Mouse (Mus musculus) intestine, embryonic 16.5 days (tissue): ENCODE results near the gene Fgfr2. TPM values are rescaled to one million over a fixed set of nuclear protein-coding genes. Genes with fewer than 3 reads are reported as not detected.
A peak's percentile ranks its signal among the peaks of the same experiment; 100 is the strongest.

Experiments
- ATAC-seq: fragments of 200-750 bp; cut with Nextera tagmentation; 2 replicates; pipeline ENCODE4 v1.8.0; 2017; ENCODE audit warnings: moderate TSS enrichment, moderate library complexity
- H3K27ac ChIP-seq: fragments of 300-500 bp; sonication (generic); 2 replicates; pipeline ENCODE4 v1.5.1; 2014; ENCODE audit warnings: mild to moderate bottlenecking, low read length
- H3K27me3 ChIP-seq: fragments of 300-500 bp; sonication (generic); replicated peaks from 2 replicates; pipeline ENCODE4 v1.6.1; 2014; ENCODE audit warnings: low read length, control low read depth, mixed read lengths; ENCODE audit not compliant: control insufficient read depth, insufficient read depth
- H3K36me3 ChIP-seq: fragments of 300-500 bp; sonication (generic); 2 replicates; pipeline ENCODE4 v1.6.1; 2014; ENCODE audit warnings: low read length, control low read depth; ENCODE audit not compliant: control insufficient read depth, insufficient read depth
- H3K4me1 ChIP-seq: fragments of 300-500 bp; sonication (generic); 2 replicates; pipeline ENCODE4 v1.6.1; 2014; ENCODE audit warnings: low read length, control low read depth, mixed read lengths; ENCODE audit not compliant: control insufficient read depth, insufficient read depth
- H3K4me2 ChIP-seq: fragments of 300-500 bp; sonication (generic); 2 replicates; pipeline ENCODE4 v1.6.1; 2014; ENCODE audit warnings: low read depth, low read length, control low read depth
- H3K4me3 ChIP-seq: fragments of 300-500 bp; sonication (generic); 2 replicates; pipeline ENCODE4 v1.5.1; 2014; ENCODE audit warnings: mild to moderate bottlenecking, low read length
- H3K9ac ChIP-seq: fragments of 300-500 bp; sonication (generic); 2 replicates; pipeline ENCODE4 v1.6.1; 2014; ENCODE audit warnings: low read depth, low read length
- H3K9me3 ChIP-seq: fragments of 300-500 bp; sonication (generic); 2 replicates; pipeline ENCODE4 v1.6.1; 2016; ENCODE audit warnings: low read length, control low read depth; ENCODE audit not compliant: control insufficient read depth
- WGBS: fragments of 180-500 bp; shearing (Covaris S2); extraction: QIAGEN DNeasy Blood & Tissue Kit; methylation state at CpG from one replicate; pipeline ENCODE4 v1.1.7; 2014; 5-methylcytosine and 5-hydroxymethylcytosine counted together
- polyA plus RNA-seq: library from polyadenylated mRNA; unstranded; fragments of >200 nt; fragmentation: Nextera tagmentation; extraction: Ambion mirVana; gene quantifications from 2 replicates; pipeline ENCODE4 v1.2.1, GENCODE M21; 2015

Gene Fgfr2
- polyA plus RNA-seq, 1 experiment from 2014 or later = 47.3 TPM

DNA sequence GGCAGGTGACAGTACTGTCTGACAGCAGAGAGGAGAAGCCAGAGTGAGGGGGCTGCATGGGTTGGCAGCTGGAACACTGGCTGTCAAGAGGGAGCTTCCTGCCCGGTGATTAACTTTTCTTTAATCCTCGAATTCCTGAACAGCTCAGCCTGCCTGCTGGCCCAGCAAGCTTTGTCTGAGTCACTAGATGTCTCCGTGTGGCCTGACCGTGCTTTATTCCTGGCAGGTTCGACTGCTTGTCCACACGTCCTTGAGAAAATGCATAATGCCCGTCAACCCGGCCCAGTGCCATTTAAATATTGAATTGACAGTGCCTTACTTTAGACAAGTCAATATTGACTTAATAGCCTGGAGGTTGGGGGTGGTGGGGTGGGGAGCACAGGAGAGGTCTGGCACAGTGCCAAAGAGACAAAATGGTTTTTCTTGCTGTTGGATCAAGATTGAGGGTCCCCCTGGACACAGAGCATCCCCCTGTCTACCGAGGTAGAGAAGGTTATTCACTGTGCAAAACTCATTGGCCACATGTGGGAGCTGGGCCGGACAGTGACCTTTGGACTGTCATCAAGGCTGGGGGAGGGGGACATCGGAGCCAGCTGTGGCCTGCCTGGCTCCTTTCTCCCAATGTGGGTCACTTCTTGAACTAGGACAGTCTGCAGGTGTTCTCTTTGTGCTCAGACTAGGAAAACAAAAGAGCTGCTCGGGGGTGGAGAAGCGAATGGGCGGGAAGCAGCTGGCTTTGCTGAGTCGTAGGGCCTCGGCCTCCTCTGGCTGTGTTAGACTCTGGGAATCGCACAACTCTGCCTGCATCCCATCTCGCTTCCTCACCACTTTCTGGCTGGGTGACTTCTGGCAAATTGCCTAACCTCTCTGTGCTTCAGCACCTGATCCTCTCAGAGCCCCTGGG lies 2287.9 kb downstream of the Fgfr2 start:
- H3K27ac ChIP-seq = peak overlapping the region; percentile 42; the same call in 1 of the 2 replicates
- no peaks in the 10 kb centered on the region for H3K9me3 ChIP-seq
- H3K9ac ChIP-seq = no peak overlapping the region
- 19% methylated on average over 18 of the region's 18 CpGs for WGBS
- no peak overlapping the region for H3K4me3 ChIP-seq
- no peaks in the 10 kb centered on the region for H3K27me3 ChIP-seq
- peak; percentile 33 for ATAC-seq
- H3K36me3 ChIP-seq = no peaks in the 10 kb centered on the region
- peaks cover 24% of the 10 kb centered on the region for H3K4me1 ChIP-seq
- no peak overlapping the region; the same call in 1 of the 2 replicates for H3K4me2 ChIP-seq

DNA sequence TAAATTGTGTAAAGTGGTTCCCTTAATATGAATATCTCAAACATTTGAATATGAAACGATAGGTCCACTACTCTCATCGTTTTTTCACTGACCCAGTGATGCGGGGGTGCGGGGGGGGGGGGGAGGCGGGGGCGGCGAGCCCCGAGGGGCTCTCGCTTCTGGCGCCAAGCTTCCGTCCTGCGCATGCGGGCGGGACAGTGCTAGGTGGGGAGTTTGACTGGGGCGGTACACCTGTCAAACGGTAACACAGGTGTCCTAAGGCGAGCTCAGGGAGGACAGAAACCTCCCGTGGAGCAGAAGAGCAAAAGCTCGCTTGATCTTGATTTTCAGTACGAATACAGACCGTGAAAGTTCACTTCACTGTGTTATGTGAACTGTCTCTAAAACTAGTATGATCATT lies 2288.9 kb downstream of the Fgfr2 start:
- Histone ChIP-seq H3K4me3 (no peak overlapping the region), H3K4me2 (no peak overlapping the region; the same call in 1 of the 2 replicates), H3K4me1 (peaks cover 24% of the 10 kb centered on the region), H3K9ac (no peak overlapping the region), H3K9me3 (no peaks in the 10 kb centered on the region), H3K27ac (0 out of 2 replicates have a peak overlapping the region, but pooled peaks have one; percentile 42), H3K36me3 (no peaks in the 10 kb centered on the region), H3K27me3 (no peaks in the 10 kb centered on the region)
- 26% methylated on average over 21 of the region's 21 CpGs for WGBS
- peak; percentile 96 for ATAC-seq

DNA sequence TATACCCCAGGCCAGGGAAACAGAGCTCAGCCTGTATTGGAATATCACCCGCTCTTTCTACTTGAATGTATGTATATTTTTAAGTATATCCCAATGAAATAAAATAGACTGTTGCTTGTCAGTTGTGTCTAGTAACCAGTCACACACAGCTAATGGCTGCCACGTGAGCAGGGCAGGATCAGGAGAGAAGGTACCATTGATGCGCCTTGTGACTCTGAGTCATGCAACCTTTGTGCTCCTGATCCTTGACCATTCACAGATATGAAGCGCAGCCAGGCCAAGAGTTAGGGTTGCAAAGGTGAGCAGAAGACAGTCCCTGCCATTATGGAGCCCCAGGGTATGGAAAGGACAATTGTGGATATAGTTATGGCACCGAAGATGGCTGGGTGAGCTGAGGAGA lies 2291.6 kb downstream of the Fgfr2 start:
- no peak overlapping the region for H3K4me3 ChIP-seq
- no peak overlapping the region for H3K4me2 ChIP-seq
- H3K27ac ChIP-seq = no peak overlapping the region
- H3K9ac ChIP-seq = no peak overlapping the region
- 81% methylated on average over 5 of the region's 5 CpGs for WGBS
- H3K9me3 ChIP-seq = no peaks in the 10 kb centered on the region
- H3K4me1 ChIP-seq = peaks cover 13% of the 10 kb centered on the region
- H3K27me3 ChIP-seq = no peaks in the 10 kb centered on the region
- no peak for ATAC-seq
- H3K36me3 ChIP-seq = no peaks in the 10 kb centered on the region

DNA sequence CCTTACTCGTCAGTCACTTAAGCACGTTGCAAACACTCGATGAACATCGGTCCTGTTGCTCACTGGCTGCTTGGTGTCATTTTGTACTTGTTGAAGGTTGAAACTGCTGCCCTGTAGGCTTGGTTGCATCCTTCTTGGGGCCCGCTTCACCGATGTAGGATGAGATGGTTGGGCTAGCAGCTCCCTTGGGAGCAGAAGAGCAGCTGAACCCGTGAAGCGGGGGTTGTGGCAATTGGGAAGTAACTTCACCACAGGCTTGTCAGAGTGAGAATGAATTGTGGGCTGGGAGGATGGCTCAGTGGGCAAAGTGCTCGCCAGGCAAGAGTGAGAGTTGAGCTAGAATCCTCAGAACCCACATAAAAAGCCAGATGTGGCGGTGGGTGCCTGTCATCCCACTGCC lies 2294.7 kb downstream of the Fgfr2 start:
- WGBS = 86% methylated on average over 10 of the region's 10 CpGs
- H3K9me3 ChIP-seq = no peaks in the 10 kb centered on the region
- no peak overlapping the region for H3K4me2 ChIP-seq
- no peaks in the 10 kb centered on the region for H3K27me3 ChIP-seq
- no peak overlapping the region for H3K27ac ChIP-seq
- no peaks in the 10 kb centered on the region for H3K36me3 ChIP-seq
- no peak overlapping the region for H3K4me3 ChIP-seq
- H3K4me1 ChIP-seq = no peaks in the 10 kb centered on the region
- no peak for ATAC-seq
- H3K9ac ChIP-seq = no peak overlapping the region

DNA sequence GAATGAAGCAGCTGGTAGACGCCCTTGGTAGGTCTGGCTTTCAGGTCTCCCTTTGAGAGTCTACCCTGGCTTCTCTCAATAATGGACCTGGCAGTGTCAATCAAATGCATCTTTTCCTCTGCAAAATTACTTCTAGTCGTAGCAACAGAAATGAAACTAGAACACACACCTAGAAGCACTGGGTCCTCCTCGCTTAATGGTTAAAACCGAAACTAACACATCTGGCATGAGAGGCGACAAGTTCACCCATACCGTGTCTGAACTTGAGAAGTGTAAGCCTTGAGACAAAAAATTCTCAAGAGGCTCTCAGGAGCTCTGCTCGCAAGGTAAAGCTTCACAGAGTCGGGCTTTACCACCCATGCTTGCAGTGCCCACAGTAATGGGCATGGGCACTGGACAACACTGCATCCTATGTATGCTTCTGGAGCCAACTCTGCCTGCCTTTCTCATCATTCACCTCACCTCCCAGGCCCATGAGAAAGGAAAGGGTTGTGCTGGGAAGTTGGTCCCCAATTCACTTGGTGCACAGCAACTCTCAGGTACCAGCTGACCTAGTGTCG lies 2295.2 kb downstream of the Fgfr2 start:
- no peak overlapping the region for H3K27ac ChIP-seq

DNA sequence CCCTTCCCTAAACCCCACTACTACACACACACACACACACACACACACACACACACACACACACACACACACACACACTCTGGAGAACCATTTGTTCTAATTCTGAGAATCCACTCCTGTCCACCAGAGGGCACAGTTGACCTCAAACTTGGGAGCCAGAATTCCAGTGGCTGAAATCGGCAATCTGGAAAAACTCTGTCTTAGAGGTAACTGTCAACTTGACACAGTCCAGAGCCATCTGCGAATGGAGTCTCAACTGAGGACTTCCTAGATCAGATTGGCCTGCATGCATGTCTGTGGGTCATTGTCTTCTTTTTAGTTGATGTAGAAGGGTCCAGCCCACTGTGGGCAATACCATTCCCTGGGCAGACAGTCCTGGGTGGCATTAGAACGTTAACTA lies 2295.7 kb downstream of the Fgfr2 start:
- H3K4me1 ChIP-seq = no peaks in the 10 kb centered on the region
- H3K4me2 ChIP-seq = no peak overlapping the region
- H3K36me3 ChIP-seq = no peaks in the 10 kb centered on the region
- H3K27ac ChIP-seq = no peak overlapping the region
- H3K4me3 ChIP-seq = no peak overlapping the region
- no peak overlapping the region for H3K9ac ChIP-seq
- H3K9me3 ChIP-seq = no peaks in the 10 kb centered on the region
- ATAC-seq = no peak
- WGBS = 33% methylated on average over 3 of the region's 3 CpGs
- H3K27me3 ChIP-seq = no peaks in the 10 kb centered on the region

More for the DNA sequence above, 2295.2 kb downstream of the Fgfr2 start:
- H3K9me3 ChIP-seq = no peaks in the 10 kb centered on the region
- H3K36me3 ChIP-seq = no peaks in the 10 kb centered on the region
- WGBS = 90% methylated on average over 9 of the region's 9 CpGs
- H3K9ac ChIP-seq = no peak overlapping the region
- no peak overlapping the region for H3K4me3 ChIP-seq
- ATAC-seq = no peak
- H3K4me2 ChIP-seq = no peak overlapping the region
- no peaks in the 10 kb centered on the region for H3K27me3 ChIP-seq
- no peaks in the 10 kb centered on the region for H3K4me1 ChIP-seq

DNA sequence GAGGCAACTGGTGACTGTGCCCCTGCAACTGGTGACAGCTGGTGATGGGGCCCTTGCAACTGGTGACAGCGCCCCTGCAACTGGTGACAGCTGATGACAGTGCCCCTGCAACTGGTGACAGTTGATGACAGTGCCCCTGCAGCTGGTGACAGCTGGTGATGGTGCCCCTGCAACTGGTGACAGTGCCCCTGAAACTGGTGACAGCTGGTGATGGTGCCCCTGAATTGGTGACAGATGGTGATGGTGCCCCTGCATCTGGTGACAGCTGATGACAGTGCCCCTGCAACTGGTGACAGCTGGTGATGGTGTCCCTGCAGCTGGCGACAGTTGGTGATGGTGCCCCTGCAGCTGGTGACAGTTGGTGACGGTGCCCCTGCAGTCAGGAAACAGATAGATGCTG lies 2296.8 kb downstream of the Fgfr2 start:
- H3K4me3 ChIP-seq = no peak overlapping the region
- WGBS = 77% methylated on average over 3 of the region's 3 CpGs
- no peaks in the 10 kb centered on the region for H3K4me1 ChIP-seq
- no peaks in the 10 kb centered on the region for H3K36me3 ChIP-seq
- no peaks in the 10 kb centered on the region for H3K9me3 ChIP-seq
- H3K27me3 ChIP-seq = no peaks in the 10 kb centered on the region
- H3K9ac ChIP-seq = no peak overlapping the region
- no peak for ATAC-seq
- H3K27ac ChIP-seq = no peak overlapping the region
- H3K4me2 ChIP-seq = no peak overlapping the region

DNA sequence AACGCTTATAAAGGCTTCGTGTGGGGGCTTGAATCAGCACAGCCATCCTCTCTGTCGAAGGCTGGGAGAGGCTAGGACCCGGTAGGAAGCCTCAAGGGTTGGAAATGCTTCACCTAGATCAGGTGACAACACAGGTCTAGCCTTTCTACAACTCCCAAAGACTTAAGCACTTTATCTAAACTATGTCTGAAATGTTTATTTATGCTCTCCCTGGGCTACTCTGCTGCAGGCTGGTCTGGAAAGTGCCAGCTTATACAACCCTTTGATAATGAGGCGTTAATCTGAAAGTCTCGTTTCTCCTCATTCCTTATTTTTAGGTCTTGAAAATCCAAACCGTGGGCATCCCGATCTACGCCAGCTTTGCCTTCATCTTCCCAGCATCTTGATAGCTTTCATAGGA lies 2299.2 kb downstream of the Fgfr2 start:
- WGBS = 36% methylated on average over 9 of the region's 9 CpGs
- H3K9ac ChIP-seq = no peak overlapping the region
- no peaks in the 10 kb centered on the region for H3K27me3 ChIP-seq
- no peak overlapping the region for H3K4me2 ChIP-seq
- no peaks in the 10 kb centered on the region for H3K36me3 ChIP-seq
- no peak for ATAC-seq
- no peaks in the 10 kb centered on the region for H3K4me1 ChIP-seq
- no peak overlapping the region for H3K4me3 ChIP-seq
- H3K9me3 ChIP-seq = no peaks in the 10 kb centered on the region
- no peak overlapping the region for H3K27ac ChIP-seq

DNA sequence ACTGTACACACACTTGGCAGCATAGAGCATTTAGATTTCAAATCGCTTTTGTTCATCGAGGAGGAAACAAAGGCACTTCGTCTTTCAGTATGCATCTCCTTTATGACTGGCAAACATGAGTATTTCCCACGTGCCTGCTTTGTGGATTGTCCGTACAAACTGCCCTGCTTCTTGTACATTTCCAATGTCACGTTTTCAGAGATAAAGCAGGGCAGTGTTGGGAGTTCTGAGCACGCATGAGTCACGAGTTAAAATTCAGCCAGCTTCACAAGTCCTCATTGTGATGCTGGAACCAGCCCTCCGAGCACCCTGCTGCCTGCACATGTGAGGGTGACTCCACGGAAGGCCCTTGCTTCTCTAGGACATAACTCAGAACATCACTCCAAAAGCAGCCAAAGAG lies 2303.5 kb downstream of the Fgfr2 start:
- 51% methylated on average over 10 of the region's 10 CpGs for WGBS
- Histone ChIP-seq H3K4me2 (no peak overlapping the region), H3K9ac (no peak overlapping the region), H3K4me1 (no peaks in the 10 kb centered on the region), H3K9me3 (no peaks in the 10 kb centered on the region), H3K4me3 (no peak overlapping the region), H3K27ac (no peak overlapping the region), H3K36me3 (no peaks in the 10 kb centered on the region), H3K27me3 (no peaks in the 10 kb centered on the region)
- ATAC-seq = peak; percentile 92
